Mouse (Mus musculus) erythroblast, embryonic 14.5 days (primary cell): Measurements from ENCODE around the gene Nrip2.

ENCODE experiments used
- GATA1 ChIP-seq: IDR thresholded peaks from 2 replicates; pipeline ENCODE4 v1.6.1; 2012; ENCODE audit warnings: low read length, inconsistent platforms, mixed read lengths
- TAL1 ChIP-seq: IDR thresholded peaks from 3 replicates; pipeline ENCODE4 v1.6.1; 2012; ENCODE audit warnings: low read length, inconsistent platforms, mixed read lengths

- no peak for TF ChIP-seq TAL1
- no peak for TF ChIP-seq GATA1
These were observed 38.2 kb downstream of the Nrip2 start for GRCm38 (mm10) chr6:128437288-128437687.
